Mouse (Mus musculus) frontal cortex, postnatal 36 days (tissue): ENCODE results near the gene Tbkbp1.
"Not testable (repeated sequence)": the region's sequence is repeated elsewhere in the genome, so short reads cannot be mapped to it uniquely, and the experiment has no call there.

ENCODE experiments used
- DNase-seq, 2 experiments: peaks; one replicate each; pipeline ENCODE4 v3.0.0; 2022; ENCODE audit warnings: low spot score in 2 of 2

Tbkbp1 gene

DNA sequence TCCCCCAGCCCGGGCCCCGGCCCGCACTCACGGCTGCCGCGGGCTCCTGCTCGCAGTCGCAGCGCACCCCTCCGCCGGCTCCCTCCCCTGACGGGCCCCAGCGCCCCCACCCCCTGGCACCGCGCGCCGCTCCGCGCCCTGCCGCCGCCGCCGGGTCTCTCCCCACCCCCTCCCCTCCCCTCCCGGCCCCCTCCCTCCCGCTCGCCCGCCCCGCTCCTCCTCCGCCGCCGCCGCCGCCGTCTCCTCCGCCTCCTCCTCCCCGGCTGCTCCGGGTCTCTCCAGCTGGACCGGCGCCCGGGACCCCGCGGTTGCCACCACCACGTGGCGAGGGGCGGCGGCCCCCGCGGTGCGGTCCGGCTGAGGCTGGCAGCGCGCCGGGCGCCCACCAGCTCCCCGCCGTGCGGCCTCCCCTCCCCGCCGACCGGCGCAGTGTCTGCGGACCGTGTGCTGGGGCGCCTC lies at the start of gene Tbkbp1:
TSS of gene Tbkbp1 (minus strand) at position 153 of the 459 bp plus-strand sequence.
- no peak for DNase-seq

DNA sequence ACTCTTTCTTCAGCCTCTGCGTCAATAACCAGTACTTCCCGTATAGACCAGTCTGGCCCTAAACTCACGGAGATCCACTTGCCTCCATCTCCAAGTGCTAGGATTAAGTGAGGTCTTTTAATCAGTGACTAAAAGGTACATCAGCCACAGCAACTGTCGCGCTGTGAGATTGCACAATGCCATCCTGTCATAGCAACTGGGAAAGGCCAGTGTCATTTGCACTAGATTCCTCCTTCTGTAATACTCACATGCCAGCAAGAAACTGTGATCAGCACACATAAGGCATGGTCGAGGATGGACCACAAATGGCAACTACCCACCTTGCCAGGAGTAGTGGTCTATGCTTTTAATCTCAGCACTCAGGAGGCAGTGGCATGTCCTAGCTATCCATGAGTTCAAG lies 48.2 kb upstream of the Tbkbp1 start:
- no peak for DNase-seq

DNA sequence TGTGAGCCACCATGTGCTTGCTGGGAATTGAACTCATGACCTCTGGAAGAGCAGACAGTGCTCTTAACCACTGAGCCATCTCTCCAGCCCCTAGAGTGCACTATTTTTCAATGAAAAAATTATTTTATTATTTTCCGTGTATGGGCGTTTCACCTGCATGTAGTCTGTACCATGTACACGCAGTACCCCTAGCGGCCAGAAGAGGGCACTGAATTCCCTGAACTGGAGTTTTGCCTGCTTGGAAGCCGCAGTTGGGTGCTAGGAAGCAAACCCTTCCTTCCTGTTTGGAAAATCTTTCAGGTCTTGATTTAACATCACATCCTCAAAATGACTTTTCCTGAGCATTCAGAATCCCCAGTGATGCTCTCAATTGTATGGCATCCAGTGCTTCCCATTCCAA lies 47.3 kb upstream of the Tbkbp1 start:
- DNase-seq, result no peak

DNA sequence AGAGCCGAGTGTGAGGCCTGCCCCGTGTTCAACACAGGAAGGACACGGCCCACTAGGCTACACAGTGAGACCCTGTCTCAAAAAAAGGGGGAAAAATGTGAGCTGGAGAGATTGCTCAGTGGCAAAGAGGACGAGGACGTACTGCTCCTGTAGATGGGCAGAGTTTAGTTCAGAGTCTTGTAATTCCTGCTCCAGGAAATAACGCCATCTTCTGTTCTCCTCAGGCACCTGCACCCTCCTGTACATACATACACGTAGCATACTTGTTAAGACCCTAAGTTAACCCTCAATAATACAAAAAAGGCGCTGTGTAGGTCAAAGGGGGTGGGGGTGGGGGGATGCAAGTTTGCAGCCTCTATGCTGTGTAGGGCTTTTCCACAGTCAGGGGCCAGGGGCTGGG lies 45.7 kb upstream of the Tbkbp1 start:
- no peak for DNase-seq

DNA sequence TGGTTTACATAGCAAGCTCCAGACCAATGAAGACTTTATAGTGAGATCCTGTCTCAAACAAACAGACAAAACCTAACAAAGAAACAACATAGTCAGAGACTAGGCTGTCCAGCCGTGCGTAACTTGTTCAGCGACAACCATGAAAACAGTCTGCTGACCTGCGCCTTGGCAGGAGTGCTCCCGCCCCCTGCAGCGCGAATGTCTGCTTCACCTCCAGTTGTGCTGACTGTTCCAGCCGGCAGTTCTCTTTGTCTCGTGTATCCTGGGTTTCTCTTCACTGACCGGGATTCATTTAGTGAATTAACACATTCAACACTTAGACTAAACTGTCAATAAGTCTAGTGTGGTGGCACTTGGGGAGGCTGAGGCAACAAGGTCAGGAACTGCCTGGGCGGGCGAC lies 45.2 kb upstream of the Tbkbp1 start:
- no peak for DNase-seq

DNA sequence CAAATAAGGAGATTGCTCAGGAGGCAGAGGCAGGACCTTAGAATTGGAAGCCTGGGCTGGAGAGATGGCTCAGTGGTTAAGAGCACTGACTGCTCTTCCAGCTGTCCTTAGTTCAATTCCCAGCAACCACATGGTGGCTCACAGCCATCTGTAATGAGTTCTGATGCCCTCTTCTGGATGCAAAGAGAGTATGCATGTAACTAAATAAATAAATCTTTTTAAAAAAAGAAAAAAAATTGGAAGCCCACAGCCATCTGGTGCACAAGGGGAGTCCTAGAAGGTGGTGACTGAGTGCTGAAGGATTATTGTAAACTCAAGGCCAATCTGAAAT lies 41.3 kb upstream of the Tbkbp1 start:
- no peak for DNase-seq

DNA sequence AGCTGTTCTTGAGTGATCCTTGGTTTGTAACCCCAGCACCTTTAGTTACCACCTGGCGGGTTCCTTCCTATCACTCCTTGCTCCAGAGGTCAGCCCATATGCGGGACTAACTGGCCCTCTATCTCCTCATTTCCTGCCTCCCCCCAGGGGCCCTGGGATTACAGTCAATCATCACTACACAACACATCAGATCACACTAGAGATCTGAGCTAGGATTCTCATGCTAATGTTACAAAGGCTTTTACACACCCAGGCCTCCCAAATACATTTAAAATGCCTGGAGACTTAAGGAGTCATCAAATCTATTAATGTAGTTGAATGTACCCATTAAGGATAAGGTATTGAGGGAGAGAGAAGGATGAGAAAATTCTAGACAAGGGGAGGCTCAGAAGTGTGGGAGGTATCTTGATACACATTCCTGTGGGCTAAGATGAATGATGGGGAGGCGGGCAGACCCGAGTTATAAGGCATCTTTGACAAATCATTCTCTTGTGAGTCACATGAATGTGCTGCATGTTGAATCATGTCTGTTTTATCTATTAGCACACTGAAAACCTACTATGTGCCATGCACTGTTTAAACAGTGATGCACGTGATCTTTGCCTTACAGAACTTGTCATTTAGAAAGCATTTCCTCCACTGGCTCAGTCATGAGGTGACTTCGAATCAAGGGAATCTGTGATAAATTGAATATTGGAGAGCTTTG lies 40.8 kb upstream of the Tbkbp1 start:
- DNase-seq, result no peak

DNA sequence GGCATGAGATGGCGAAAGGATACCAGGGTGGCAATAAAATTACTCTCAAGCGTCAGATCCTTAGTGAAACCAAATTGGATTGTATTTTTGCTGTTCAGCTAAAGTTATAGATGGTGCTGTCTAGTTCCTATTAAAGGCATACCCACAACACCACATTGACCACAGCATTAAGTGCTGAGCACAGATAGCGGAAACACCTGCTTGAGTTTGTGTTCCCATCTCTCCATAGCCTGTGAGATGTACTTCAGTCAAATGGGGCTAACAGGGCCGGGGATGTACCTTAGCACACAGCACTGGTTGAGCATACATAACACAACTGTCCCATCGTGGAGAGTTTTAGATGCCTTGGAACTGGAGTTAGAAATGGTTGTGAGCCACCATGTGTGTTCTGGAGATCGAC lies 39.7 kb upstream of the Tbkbp1 start:
- no peak for DNase-seq

DNA sequence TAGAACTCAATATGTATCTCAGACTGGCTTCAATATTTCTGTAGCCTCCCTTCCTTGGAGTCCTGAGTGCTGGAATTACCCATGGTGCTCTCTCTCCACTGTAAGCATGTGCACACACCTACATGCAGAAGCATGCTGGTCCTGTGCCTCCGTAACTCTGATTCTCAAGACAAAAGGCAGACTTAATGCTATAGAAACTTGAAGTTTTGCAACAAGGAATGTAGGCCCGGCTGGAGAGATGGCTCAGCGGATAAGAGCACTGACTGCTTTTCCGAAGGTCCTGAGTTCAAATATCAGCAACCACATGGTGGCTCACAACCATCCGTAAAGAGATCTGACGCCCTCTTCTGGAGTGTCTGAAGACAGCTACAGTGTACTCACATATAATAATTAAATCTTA lies 38.4 kb upstream of the Tbkbp1 start:
- not testable (repeated sequence) for DNase-seq

DNA sequence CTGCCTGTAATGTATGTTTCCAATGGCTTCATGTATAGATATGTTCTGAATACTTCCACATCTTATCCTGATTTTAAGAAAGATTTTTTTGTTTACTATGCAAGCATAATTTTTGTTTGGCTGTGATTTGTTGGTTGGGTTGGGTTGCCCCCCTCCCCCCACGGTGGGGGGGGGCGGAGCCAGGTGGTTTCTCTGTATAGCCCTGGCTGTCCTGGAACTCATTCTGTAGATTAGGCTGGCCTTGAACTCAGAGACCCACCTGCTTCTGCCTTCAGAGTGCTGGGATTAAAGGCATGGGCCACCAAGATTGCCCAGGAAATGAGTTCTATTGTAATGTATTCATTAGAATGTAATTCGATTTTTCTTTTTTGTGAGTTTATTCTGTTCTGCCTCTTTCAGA lies 37.9 kb upstream of the Tbkbp1 start:
- no peak for DNase-seq

DNA sequence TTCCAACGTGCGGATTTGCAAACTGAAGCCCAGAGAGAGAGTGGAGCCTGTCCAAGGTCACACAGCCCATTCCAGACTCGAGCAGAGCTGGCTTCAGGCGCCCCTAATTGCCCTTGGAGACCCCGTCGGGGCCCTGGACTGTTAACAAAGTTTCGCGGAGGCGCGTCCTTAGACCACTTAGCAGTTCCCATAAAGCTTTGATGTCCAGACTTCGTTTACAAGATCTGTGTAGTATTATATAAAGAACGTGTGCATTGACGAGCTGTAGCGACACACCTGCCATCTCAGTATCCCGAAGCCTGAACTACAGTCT lies 37.3 kb upstream of the Tbkbp1 start:
- DNase-seq, result no peak

DNA sequence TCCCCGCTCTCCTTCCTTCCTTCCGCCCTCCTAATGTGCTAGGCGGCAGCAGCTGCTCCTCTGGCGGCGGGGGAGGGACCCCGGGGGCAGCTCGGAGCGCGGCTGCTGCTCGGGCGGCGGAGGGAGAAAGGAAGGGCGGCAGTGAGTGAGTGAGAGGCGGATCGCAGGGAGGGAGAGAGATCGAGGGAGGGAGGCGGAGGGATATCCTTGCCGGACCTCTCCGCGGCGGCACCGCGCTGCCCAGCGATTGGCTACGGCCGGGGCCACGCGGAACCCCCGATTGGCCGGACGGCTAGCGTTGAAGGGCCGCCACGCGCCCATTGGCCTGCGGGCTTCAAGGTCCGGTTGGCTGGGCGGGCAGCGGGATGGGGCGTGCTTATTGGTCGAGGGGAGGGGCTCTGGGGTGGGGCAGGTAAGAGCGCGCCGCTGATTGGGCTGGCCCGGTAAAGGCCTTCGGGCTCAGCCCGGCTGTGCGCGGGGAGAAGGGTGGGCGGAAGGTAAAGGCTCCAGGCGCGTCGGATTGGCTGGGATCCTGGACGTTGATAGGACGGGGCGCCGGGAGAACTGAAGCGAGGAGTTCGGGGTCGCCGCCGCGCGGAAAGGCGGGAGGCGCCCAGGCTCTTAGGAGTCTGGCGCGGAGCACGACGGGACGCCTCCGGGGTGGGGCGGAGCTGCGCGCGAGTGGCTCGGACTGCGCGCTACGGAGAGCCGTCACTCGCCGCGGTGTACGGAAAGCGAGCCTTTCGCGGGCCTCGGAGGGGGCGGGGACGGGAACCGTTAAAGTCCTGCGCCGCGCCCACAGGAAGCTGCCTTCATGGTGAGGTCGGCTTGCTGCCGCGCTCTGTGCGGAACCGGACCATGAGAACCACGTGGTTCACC lies 36.7 kb upstream of the Tbkbp1 start, which contains the start of gene Kpnb1:
TSS of gene Kpnb1 (minus strand) at position 118 of the 879 bp plus-strand sequence.
- DNase-seq, result peak; percentile 99

DNA sequence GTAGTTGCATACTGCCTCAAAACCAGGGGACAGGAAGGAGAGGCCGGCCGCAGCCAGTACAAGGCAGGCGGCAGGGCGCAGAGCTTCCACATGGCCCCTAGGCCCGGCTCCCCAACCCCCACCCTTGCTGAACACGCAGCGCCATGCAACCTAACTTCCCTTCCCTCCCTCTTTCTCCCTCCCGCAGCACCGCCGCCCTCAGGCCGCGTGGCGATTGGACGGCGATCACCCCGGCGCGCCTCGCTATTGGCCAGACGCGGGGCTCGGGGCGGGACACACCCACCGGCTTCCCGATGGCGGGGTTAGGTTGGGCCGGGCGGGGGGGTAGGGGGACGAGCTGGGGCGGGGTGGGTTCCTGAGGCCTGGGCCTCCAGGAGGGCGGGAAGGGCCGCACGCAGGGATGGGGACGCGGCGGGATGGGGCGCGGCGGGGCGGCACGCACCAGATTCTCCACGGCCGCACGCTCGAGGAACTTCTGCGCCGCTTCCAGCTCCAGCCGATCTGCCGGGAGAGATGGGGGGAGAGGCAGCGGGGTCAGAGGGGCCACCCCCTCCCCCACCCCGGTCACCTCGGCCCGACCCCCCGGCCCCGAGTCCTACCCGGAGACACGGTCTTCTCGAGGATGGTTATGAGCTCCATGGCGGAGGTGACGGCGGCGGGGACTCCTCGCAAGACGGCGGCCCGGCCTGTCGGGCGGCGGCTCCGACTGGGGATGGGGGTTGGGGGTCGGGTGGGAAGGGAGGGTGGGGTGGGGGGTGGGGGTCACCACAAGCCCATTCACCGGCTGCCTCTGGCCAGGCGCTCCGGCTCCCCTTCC lies 35.9 kb upstream of the Tbkbp1 start:
- peak; percentile 95 to 96 for DNase-seq

DNA sequence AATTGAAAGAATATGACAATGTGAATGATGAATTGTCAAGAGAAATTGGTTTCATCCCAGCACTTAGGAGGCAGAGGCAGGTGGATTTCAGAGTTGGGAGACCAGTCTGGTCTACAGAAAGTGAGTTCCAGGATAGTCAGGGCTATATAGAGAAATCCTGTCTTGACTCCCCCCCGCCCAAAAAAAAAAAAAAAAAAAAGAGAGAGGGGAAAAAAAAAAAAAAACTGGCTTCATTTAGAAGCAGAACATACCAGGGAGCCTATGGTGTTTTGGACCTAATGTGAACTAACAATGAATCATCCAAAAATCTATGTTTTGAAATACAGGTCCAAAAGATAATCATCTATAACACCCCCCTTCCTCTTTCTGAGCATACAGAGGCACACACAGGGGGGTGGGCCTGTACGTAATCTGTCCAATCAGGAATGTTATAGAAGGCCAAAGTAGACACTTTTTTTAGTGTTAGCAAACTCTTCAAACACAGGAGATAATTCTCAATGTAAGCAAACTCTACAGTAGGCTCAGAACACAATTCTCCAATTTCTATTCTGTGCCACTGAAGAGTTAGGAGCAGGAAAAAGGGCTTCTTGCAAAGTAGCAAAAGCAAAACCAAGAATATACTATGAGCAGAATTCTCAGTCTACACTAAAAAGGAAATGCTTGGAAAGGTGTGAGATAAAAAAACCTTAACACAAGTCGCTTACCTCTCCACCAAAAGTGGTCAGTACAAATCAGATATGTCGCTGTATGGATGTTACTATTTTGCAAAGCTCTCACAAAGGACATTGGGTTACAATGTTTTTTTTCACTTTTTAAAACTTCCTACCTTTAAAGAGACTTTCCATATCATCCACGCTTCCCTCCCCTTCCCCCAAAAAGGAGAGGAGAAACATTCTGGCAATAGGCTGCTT lies 34.7 kb upstream of the Tbkbp1 start:
- DNase-seq, result no peak

DNA sequence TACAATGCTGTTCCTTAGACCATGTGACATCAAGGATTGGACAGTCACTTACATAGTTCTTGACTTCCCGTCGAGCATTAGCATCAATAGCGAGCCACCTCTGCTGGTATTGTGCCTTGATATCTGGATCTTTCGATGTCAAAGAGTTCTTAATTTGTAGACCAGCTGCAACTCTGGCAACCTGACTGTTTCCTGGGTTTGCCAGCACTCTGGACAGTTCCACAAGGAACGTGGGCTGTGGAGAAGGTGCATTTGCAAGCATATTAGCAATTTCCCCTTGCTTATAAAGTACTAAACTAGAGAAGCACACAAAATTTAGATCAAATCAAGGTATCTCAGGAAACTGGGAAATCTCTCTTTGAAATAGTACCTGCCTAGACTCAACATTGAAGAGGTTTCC lies 33.6 kb upstream of the Tbkbp1 start:
- no peak for DNase-seq

DNA sequence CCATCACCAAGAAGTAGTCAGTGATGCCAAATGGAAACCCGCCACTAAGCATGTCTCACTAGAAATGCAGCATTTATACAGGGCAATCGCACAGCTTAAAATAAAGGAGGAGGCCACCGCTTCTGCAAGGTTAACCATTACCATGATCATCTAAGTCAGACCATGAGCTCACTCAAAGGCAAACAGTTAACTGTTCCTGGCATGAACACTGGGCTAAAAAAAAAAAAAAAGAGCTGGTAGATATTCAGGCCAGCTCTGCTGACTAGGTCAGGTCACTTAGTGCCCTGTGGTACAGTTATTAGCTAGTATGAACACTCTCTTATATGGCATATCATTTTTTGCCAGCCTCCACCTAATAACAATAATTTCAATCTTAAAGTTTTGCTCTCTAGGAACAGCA lies 31.2 kb upstream of the Tbkbp1 start:
- DNase-seq, result no peak

DNA sequence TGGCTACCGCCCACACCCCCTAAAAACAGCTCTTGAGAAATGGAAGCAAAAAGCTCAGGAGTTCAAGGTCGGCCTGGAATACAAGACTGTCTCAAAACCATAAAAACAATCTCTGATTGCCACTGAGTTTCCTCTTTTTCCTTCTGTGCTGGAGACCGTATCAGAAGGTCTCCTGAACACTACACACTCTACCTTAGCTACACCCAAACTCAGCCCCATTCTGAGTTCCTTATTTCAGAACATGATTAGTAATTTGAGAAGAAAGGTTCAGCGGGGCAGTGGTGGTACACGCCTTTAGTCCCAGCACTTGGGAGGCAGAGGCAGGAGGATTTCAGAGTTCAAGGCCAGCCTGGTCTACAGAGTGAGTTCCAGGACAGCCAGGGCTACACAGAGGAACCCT lies 29.8 kb upstream of the Tbkbp1 start:
- DNase-seq, result no peak

DNA sequence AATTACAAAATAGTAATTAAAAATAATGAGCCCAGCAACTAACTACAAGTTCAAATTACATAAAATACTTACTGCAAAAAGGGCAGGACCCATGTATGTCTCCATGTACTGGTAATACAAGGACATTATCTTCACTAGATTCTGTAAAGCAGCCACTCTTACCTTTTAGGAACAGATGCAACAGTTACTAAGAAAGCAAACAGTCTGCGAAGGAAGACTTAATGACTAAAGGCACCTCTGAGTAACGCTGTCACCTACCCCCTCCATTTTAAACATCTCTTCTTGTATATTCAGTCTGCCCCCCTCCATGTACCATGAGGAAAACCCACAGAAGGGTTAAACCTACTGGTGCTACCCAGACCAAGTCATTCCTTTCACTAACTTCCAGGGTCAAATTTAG lies 26.9 kb upstream of the Tbkbp1 start:
- DNase-seq, result no peak

DNA sequence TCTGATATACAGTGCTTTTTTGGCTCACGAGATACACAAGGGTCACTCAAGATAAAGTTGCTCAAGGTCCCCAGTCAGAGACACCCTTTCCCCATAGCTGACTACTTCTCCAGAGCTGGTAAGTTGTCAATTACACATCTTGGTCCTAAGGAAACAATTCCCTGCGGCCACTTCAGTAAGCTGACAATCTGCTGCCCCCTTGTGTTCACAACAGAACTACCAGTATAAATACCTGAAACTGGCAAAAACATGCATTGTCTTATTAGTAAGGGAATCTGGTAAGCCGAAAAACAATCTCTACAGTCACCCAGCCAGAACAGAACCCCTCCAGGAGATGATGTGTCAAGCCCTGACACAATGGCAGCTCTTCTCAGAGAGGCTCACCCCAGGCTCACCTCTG lies 25.6 kb upstream of the Tbkbp1 start:
- DNase-seq, result peak in 1 of 2 experiments; percentile 45

DNA sequence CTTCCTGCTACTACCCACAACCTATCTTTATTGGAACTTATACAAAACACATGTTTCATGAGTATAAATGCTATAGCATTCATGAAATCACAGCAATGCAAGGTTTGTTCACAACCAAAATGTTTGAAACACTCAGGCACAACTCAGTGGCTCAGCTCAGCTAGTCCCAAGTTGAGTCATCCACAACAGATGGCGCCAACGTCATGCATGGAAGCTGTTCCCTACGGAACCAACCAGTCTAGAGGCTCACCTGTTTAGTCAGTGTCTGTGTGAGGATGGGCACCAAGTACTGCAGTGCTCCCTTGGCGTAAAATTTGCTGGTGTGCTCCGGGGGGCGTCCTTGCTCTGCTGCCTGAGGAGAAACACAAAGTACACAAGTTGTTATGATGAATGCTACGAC lies 24.2 kb upstream of the Tbkbp1 start:
- DNase-seq, result peak; percentile 46 to 61

DNA sequence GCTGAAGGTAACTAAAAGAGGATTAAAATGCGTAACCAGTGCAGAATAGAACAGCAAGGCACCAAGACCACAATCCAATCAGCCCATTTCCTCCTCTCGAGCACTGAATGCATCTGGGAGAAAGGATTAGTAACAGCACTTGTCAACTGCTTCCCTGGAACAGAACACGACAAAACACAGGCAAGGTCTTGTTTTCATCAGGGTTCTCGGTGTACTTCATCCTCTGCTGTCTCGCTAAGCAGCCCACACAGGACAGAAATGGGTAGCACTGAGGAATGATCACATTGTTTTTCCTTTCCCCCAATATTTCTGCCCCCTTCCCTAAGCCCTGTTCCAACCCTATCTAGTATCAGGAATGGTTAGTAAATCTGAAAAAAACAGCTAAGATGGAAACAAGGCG lies 9.0 kb upstream of the Tbkbp1 start:
- DNase-seq, result no peak
